Mouse (Mus musculus): ENCODE results near the gene Tagap. TPM values are rescaled to one million over a fixed set of nuclear protein-coding genes. Genes with fewer than 3 reads are reported as not detected.
"Not testable (repeated sequence)": the region's sequence is repeated elsewhere in the genome, so short reads cannot be mapped to it uniquely, and the experiment has no call there.

Tagap gene
- polyA plus RNA-seq, 1 experiment from 2014 or later = 4.1 TPM

GRCm38 (mm10) chr17:7968490-7968889 lies 42.7 kb downstream of the Tagap start:
- not testable (repeated sequence) for DNase-seq (ENCODE audit: low spot score)

- not testable (repeated sequence) for DNase-seq (ENCODE audit: low spot score)
These were observed 44.0 kb downstream of the Tagap start for GRCm38 (mm10) chr17:7969782-7970181.

- DNase-seq (ENCODE audit: low spot score) = not testable (repeated sequence)
These were observed 57.7 kb downstream of the Tagap start for GRCm38 (mm10) chr17:7983484-7983883.

Other genes starting within 250 kb of the Tagap start
- 3.6 and 4.0 TPM in 2 replicates for gene Fndc1, start 98.7 kb upstream of the Tagap start, polyA plus RNA-seq (2015; fragmentation: Nextera tagmentation; extraction: Ambion mirVana)
- gene Rsph3a, start 19.6 kb downstream of the Tagap start, polyA plus RNA-seq (2015; fragmentation: Nextera tagmentation; extraction: Ambion mirVana) = 26.9 and 29.1 TPM in 2 replicates
- gene Gm49673, start 221.8 kb downstream of the Tagap start, polyA plus RNA-seq (2015; fragmentation: Nextera tagmentation; extraction: Ambion mirVana) = 0.52 and 1.1 TPM in 2 replicates
- 65.4 and 67.5 TPM in 2 replicates for gene Rnaset2a, start 222.1 kb downstream of the Tagap start, polyA plus RNA-seq (2015; fragmentation: Nextera tagmentation; extraction: Ambion mirVana)
- 43.1 and 47.5 TPM in 2 replicates for gene Fgfr1op, start 239.5 kb downstream of the Tagap start, polyA plus RNA-seq (2015; fragmentation: Nextera tagmentation; extraction: Ambion mirVana)